Mouse (Mus musculus): ENCODE measurements around the gene Tceanc. TPM values are rescaled to one million over a fixed set of nuclear protein-coding genes. Genes with fewer than 3 reads are reported as not detected.

Tceanc gene
- polyA plus RNA-seq (2014; fragmentation: Nextera tagmentation; extraction: Ambion mirVana), result 11.1 and 11.7 TPM in 2 replicates

DNA sequence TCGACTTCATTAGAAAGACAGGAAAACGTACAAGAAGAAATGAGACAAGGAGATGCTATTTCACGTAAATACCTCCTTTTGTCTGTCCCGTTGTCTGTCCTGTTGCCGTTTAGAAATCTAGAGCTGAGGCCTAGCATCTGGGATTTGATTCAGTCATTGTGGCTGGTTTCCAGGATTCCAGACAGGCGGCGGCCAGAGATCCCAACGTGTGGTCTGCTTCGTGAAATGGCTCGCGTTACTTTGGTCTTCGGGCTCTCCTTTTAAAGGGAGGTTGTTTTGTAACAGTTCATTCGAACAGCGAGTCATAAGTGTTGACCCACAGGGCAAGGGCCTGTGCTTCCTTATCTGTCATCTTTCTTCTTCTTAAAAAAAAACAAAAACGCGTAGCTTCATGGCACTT is at the start of gene Tceanc:
Gene Tceanc (minus strand): TSS at position 223 of the 400 bp plus-strand sequence.
- ATAC-seq (ENCODE audit: insufficient read depth, low FRiP score, low TSS enrichment), result no peak
- no peaks in the 10 kb centered on the region for H3K27me3 ChIP-seq (ENCODE audit: control insufficient read depth, insufficient read depth, low read length)
- no peaks in the 10 kb centered on the region for H3K36me3 ChIP-seq (ENCODE audit: control insufficient read depth, insufficient read depth, low read length)
- H3K4me1 ChIP-seq (ENCODE audit: control insufficient read depth, insufficient read depth, low read length), result no peaks in the 10 kb centered on the region
- no peak for DNase-seq (ENCODE audit: low spot score)
- no peak within 1 kb of the TSS for H3K4me3 ChIP-seq (ENCODE audit: low read depth, low read length)
- H3K9ac ChIP-seq (ENCODE audit: low read length), result no peak within 1 kb of the TSS
- H3K27ac ChIP-seq (ENCODE audit: low read depth, low read length), result no peak within 1 kb of the TSS
- 75% methylated on average over 16 of the region's 16 CpGs for WGBS
- no peaks in the 10 kb centered on the region for H3K9me3 ChIP-seq (ENCODE audit: control insufficient read depth, low read length)
- no peak within 1 kb of the TSS for H3K4me2 ChIP-seq (ENCODE audit: low read depth)

DNA sequence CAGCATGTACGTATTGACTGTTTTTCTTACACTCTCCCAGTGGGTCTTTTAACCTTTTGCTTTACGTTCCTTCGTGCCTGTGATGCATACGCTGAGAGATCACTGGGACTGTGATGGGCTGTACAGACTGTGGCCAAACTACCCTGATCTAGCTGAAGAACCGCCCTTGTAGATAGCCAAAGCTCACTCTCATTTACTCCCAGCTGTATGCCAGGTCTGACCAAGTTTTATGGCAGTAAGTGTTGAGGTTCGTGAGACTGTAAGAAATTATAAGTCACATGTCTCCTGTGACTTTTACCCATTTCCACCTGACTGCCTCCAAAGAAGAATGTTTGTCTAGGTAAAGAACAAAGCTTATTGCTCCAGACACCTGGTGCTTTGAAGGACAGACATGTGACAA is 47.6 kb upstream of the Tceanc start:
- DNase-seq (ENCODE audit: low spot score) (no peak), ATAC-seq (ENCODE audit: insufficient read depth, low FRiP score, low TSS enrichment) (no peak)
- H3K9me3 ChIP-seq (ENCODE audit: control insufficient read depth, low read length), result no peaks in the 10 kb centered on the region
- H3K4me2 ChIP-seq (ENCODE audit: low read depth), result no peak overlapping the region
- no peaks in the 10 kb centered on the region for H3K36me3 ChIP-seq (ENCODE audit: control insufficient read depth, insufficient read depth, low read length)
- H3K9ac ChIP-seq (ENCODE audit: low read length), result no peak overlapping the region
- 90% methylated on average over 6 of the region's 6 CpGs for WGBS
- H3K27ac ChIP-seq (ENCODE audit: low read depth, low read length), result no peak overlapping the region
- H3K4me1 ChIP-seq (ENCODE audit: control insufficient read depth, insufficient read depth, low read length), result no peaks in the 10 kb centered on the region
- no peaks in the 10 kb centered on the region for H3K27me3 ChIP-seq (ENCODE audit: control insufficient read depth, insufficient read depth, low read length)
- no peak overlapping the region for H3K4me3 ChIP-seq (ENCODE audit: low read depth, low read length)

DNA sequence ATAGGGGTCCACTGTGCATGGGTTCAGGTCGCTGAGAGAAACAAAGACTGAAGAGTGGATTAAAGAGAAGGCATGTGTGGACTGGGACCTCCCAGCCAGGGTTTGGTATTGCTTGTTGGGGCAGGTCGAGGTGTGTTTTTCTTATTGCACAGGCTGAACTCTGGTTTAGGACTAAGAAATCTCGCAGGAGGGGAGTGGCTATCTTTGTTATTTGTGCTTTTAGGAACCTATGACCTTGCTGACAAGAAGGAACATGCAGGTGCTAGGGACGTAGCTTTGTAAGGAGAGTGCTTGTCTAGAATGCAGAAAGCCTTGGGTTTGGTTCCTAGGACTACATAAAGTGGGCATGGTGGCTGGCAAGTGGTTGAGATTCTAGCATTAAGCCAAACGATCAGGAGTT is 47.0 kb upstream of the Tceanc start:
- H3K9ac ChIP-seq (ENCODE audit: low read length), result no peak overlapping the region
- ATAC-seq (ENCODE audit: insufficient read depth, low FRiP score, low TSS enrichment) (no peak), DNase-seq (ENCODE audit: low spot score) (no peak)
- no peaks in the 10 kb centered on the region for H3K27me3 ChIP-seq (ENCODE audit: control insufficient read depth, insufficient read depth, low read length)
- H3K36me3 ChIP-seq (ENCODE audit: control insufficient read depth, insufficient read depth, low read length), result no peaks in the 10 kb centered on the region
- WGBS, result 68% methylated on average over 5 of the region's 5 CpGs
- H3K9me3 ChIP-seq (ENCODE audit: control insufficient read depth, low read length), result no peaks in the 10 kb centered on the region
- no peaks in the 10 kb centered on the region for H3K4me1 ChIP-seq (ENCODE audit: control insufficient read depth, insufficient read depth, low read length)
- H3K27ac ChIP-seq (ENCODE audit: low read depth, low read length), result no peak overlapping the region
- no peak overlapping the region for H3K4me2 ChIP-seq (ENCODE audit: low read depth)
- H3K4me3 ChIP-seq (ENCODE audit: low read depth, low read length), result no peak overlapping the region

DNA sequence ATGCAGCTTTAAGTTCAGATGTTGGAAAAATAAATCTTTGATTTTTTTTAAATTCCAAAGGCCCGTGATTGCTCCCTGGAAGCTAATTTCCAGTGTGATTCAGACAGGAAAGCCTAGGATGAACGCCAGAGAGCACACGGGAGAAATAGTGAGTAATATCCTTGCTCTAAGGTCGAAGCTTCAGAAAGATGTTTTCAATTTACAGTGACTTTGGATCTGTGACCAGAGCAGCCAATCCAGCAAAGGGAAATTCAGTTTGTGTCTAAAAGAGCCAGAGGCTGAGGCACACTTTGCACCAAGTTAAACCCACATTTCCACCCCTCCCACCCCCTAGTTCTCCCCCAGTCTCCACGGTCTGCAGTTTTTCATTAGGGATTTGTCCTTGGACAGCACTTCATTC is 46.5 kb upstream of the Tceanc start:
- no peaks in the 10 kb centered on the region for H3K27me3 ChIP-seq (ENCODE audit: control insufficient read depth, insufficient read depth, low read length)
- no peak for ATAC-seq (ENCODE audit: insufficient read depth, low FRiP score, low TSS enrichment)
- WGBS, result 81% methylated on average over 5 of the region's 5 CpGs
- DNase-seq (ENCODE audit: low spot score), result no peak
- no peaks in the 10 kb centered on the region for H3K36me3 ChIP-seq (ENCODE audit: control insufficient read depth, insufficient read depth, low read length)
- H3K9me3 ChIP-seq (ENCODE audit: control insufficient read depth, low read length), result no peaks in the 10 kb centered on the region
- no peak overlapping the region for H3K27ac ChIP-seq (ENCODE audit: low read depth, low read length)
- H3K4me2 ChIP-seq (ENCODE audit: low read depth), result no peak overlapping the region
- H3K4me1 ChIP-seq (ENCODE audit: control insufficient read depth, insufficient read depth, low read length), result no peaks in the 10 kb centered on the region
- no peak overlapping the region for H3K9ac ChIP-seq (ENCODE audit: low read length)
- no peak overlapping the region for H3K4me3 ChIP-seq (ENCODE audit: low read depth, low read length)

DNA sequence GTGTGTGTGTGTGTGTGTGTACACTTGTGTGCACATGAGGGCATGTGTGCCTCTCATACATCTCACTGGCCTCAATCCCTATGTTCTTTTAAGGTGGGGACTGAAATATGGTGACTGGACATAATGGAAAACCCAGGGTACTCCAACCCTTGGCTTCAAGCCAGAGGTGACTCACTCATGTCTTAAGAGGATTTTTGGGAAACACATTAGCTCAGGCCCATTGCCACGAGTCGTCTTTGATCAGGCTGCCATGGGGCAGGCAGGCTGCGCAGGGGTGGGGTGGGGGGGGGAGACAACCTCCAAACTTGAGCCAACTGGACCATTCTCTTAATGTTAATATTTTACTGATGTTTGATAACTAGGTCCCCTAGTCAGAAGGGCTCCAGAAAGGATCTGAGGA is 41.0 kb upstream of the Tceanc start:
- no peak overlapping the region for H3K4me2 ChIP-seq (ENCODE audit: low read depth)
- H3K36me3 ChIP-seq (ENCODE audit: control insufficient read depth, insufficient read depth, low read length), result no peaks in the 10 kb centered on the region
- H3K9me3 ChIP-seq (ENCODE audit: control insufficient read depth, low read length), result no peaks in the 10 kb centered on the region
- no peaks in the 10 kb centered on the region for H3K4me1 ChIP-seq (ENCODE audit: control insufficient read depth, insufficient read depth, low read length)
- H3K27me3 ChIP-seq (ENCODE audit: control insufficient read depth, insufficient read depth, low read length), result no peaks in the 10 kb centered on the region
- ATAC-seq (ENCODE audit: insufficient read depth, low FRiP score, low TSS enrichment), result no peak
- H3K27ac ChIP-seq (ENCODE audit: low read depth, low read length), result no peak overlapping the region
- H3K4me3 ChIP-seq (ENCODE audit: low read depth, low read length), result no peak overlapping the region
- H3K9ac ChIP-seq (ENCODE audit: low read length), result no peak overlapping the region
- DNase-seq (ENCODE audit: low spot score), result no peak
- WGBS, result 81% methylated on average over 3 of the region's 3 CpGs

DNA sequence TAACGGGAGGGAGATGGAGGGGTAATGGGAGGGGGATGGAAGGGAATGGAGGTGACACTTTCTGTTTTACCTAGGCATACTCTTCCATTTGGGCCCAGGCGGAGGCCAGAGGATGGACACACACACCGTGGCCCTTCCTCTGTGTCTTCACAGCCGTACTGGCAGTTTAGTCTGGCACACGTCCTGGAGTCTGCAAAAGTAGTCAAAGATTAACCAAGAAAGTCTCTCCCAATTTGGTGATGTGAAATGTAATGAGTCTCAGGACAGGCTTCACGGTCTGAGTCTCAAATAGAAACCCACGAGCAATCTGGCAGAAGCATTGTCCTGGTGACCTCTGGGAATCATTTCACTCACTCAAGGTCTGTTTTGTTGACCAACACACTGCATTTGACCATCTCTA is 34.0 kb upstream of the Tceanc start:
- Histone ChIP-seq H3K27me3 (ENCODE audit: control insufficient read depth, insufficient read depth, low read length) (no peaks in the 10 kb centered on the region), H3K27ac (ENCODE audit: low read depth, low read length) (no peak overlapping the region), H3K4me1 (ENCODE audit: control insufficient read depth, insufficient read depth, low read length) (no peaks in the 10 kb centered on the region), H3K4me2 (ENCODE audit: low read depth) (no peak overlapping the region), H3K9ac (ENCODE audit: low read length) (no peak overlapping the region), H3K9me3 (ENCODE audit: control insufficient read depth, low read length) (no peaks in the 10 kb centered on the region), H3K4me3 (ENCODE audit: low read depth, low read length) (no peak overlapping the region), H3K36me3 (ENCODE audit: control insufficient read depth, insufficient read depth, low read length) (no peaks in the 10 kb centered on the region)
- DNase-seq (ENCODE audit: low spot score), result no peak
- WGBS, result 81% methylated on average over 7 of the region's 7 CpGs
- no peak for ATAC-seq (ENCODE audit: insufficient read depth, low FRiP score, low TSS enrichment)

DNA sequence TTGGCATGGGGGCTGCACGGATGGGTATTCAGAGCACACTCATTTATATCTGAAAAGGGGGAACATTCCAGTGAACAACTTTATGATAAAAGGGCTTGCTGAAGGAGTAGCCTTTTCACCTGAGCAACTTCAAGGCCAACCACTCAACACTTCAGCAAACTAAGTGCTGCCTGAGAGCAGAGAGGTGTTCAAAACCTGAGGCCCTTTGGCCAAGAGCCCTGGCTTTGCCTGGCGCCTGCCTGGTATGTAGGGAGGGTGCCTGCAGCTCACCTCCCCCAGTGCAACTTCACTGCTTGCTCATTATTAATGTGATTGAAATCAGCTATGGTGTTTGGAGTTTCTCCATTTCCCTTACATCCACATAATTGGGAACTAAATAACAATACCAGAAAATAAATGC is 28.1 kb upstream of the Tceanc start:
- no peak for ATAC-seq (ENCODE audit: insufficient read depth, low FRiP score, low TSS enrichment)
- 77% methylated on average over 2 of the region's 2 CpGs for WGBS
- H3K36me3 ChIP-seq (ENCODE audit: control insufficient read depth, insufficient read depth, low read length), result no peaks in the 10 kb centered on the region
- peaks cover 2% of the 10 kb centered on the region; the same call in 1 of the 2 replicates for H3K27me3 ChIP-seq (ENCODE audit: control insufficient read depth, insufficient read depth, low read length)
- no peaks in the 10 kb centered on the region for H3K4me1 ChIP-seq (ENCODE audit: control insufficient read depth, insufficient read depth, low read length)
- H3K9ac ChIP-seq (ENCODE audit: low read length), result no peak overlapping the region
- no peak overlapping the region for H3K27ac ChIP-seq (ENCODE audit: low read depth, low read length)
- H3K4me2 ChIP-seq (ENCODE audit: low read depth), result no peak overlapping the region
- H3K9me3 ChIP-seq (ENCODE audit: control insufficient read depth, low read length), result no peaks in the 10 kb centered on the region
- no peak for DNase-seq (ENCODE audit: low spot score)
- no peak overlapping the region for H3K4me3 ChIP-seq (ENCODE audit: low read depth, low read length)

DNA sequence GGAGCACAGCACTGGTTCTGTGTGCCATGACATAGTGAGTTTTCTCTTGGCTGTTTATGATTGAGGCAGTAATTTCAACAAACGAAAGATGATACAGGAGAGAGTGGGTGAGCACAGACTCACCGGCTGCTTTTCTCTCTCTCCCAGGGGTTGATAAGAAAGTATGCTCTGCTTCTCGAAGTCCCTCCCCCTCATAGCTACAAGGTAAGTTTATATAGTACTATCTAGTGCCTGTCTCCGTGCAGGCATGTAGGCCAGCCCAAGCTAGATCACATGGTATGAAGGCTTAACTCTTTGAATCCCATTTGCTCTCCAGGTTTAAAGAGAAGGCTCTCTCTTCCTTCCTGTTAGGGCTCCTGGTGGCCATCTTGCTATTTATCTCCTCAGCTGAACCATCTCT is 16.8 kb upstream of the Tceanc start:
- Histone ChIP-seq H3K4me2 (ENCODE audit: low read depth) (no peak overlapping the region), H3K27me3 (ENCODE audit: control insufficient read depth, insufficient read depth, low read length) (0 out of 2 replicates have a peak, but pooled peaks cover 2% of the 10 kb centered on the region), H3K4me1 (ENCODE audit: control insufficient read depth, insufficient read depth, low read length) (no peaks in the 10 kb centered on the region), H3K36me3 (ENCODE audit: control insufficient read depth, insufficient read depth, low read length) (no peaks in the 10 kb centered on the region), H3K9ac (ENCODE audit: low read length) (no peak overlapping the region), H3K27ac (ENCODE audit: low read depth, low read length) (no peak overlapping the region), H3K9me3 (ENCODE audit: control insufficient read depth, low read length) (no peaks in the 10 kb centered on the region), H3K4me3 (ENCODE audit: low read depth, low read length) (no peak overlapping the region)
- no peak for ATAC-seq (ENCODE audit: insufficient read depth, low FRiP score, low TSS enrichment)
- no peak for DNase-seq (ENCODE audit: low spot score)
- WGBS, result 74% methylated on average over 4 of the region's 4 CpGs

DNA sequence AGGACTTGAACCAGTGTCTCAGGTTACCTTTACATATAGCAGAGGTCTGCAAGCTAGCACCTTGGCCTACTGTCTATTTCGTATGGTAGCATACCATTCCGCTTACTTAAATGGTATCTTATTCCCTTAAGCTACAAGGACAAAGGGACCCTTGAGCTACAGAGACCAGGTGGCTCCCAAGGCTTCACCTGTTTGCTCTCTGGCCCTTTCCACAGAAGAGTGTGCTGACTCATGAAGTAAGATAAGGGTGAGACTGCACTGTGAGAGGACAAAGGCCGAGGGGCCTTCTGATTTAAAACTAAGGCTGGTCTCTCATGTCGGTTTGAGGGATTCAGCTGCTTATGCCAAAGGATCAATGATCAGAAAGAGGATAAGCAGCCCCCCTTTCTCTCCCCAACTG is 15.1 kb upstream of the Tceanc start:
- Histone ChIP-seq H3K27me3 (ENCODE audit: control insufficient read depth, insufficient read depth, low read length) (0 out of 2 replicates have a peak, but pooled peaks cover 2% of the 10 kb centered on the region), H3K4me2 (ENCODE audit: low read depth) (no peak overlapping the region), H3K9ac (ENCODE audit: low read length) (no peak overlapping the region), H3K4me1 (ENCODE audit: control insufficient read depth, insufficient read depth, low read length) (no peaks in the 10 kb centered on the region), H3K27ac (ENCODE audit: low read depth, low read length) (no peak overlapping the region), H3K9me3 (ENCODE audit: control insufficient read depth, low read length) (no peaks in the 10 kb centered on the region), H3K4me3 (ENCODE audit: low read depth, low read length) (no peak overlapping the region), H3K36me3 (ENCODE audit: control insufficient read depth, insufficient read depth, low read length) (no peaks in the 10 kb centered on the region)
- ATAC-seq (ENCODE audit: insufficient read depth, low FRiP score, low TSS enrichment) (no peak), DNase-seq (ENCODE audit: low spot score) (no peak)
- WGBS, result 86% methylated on average over 4 of the region's 4 CpGs

Measured in neural tube, embryonic 11.5 days (tissue).